28 mouse cellular contexts compared by ENCODE assay signal in genomic region chr3:79293023-79293422, GRCm38 (mm10). TPM values are rescaled to one million over a fixed set of nuclear protein-coding genes. Genes with fewer than 3 reads are reported as not detected.
DNase-seq lines count a peak whose midpoint lies in the region; ATAC-seq and TF ChIP-seq lines count a peak whose summit lies in the region.
"Had no signal": no experiment of that assay in that cellular context is flagged by ENCODE, and none has a peak within 500 bp of the region (broad histone marks: within the 10 kb centered on the region; RNA-seq: fewer than 3 reads in every experiment).

No protein-coding gene starts in this region.

- WGBS in lung, embryonic 15.5 days = 31% methylated on average over 4 of the region's 4 CpGs
- 24% methylated on average over 4 of the region's 4 CpGs for WGBS in lung, postnatal 0 days

- no peak for TF ChIP-seq CTCF in lung, postnatal 0 days (IDR thresholded peaks at IDR 0.05)

- H3K4me3 ChIP-seq in lung, embryonic 15.5 days = no peak overlapping the region
- H3K4me3 ChIP-seq in lung, postnatal 0 days (ENCODE audit: low read depth, low read length) = no peak overlapping the region
- H3K4me3 ChIP-seq: embryonic facial prominence, embryonic 10.5 days; embryonic facial prominence, embryonic 12.5 days; forebrain, embryonic 13.5 days; forebrain, embryonic 15.5 days had no signal

- ATAC-seq in lung, embryonic 15.5 days (ENCODE audit: borderline replicate concordance, extremely low read depth, low FRiP score, low TSS enrichment) = peak; percentile 53; the same call in 1 of the 2 replicates
- ATAC-seq in lung, postnatal 0 days = 0 out of 2 replicates have a peak, but pooled peaks have one; percentile 13
- ATAC-seq: activated CD4-positive, CD25-positive, alpha-beta regulatory T cell, adult 4 months; CD4-positive, CD25-positive, alpha-beta regulatory T cell, adult 4 months; forebrain, embryonic 13.5 days; forebrain, embryonic 15.5 days; Patski had no signal

- peaks cover 36% of the 10 kb centered on the region for H3K4me1 ChIP-seq in lung, embryonic 15.5 days
- no peaks in the 10 kb centered on the region for H3K4me1 ChIP-seq in lung, postnatal 0 days (ENCODE audit: insufficient read depth, low read depth, low read length)
- H3K4me1 ChIP-seq: embryonic facial prominence, embryonic 12.5 days; forebrain, embryonic 13.5 days had no signal

- no peak overlapping the region for H3K4me2 ChIP-seq in lung, embryonic 15.5 days
- no peak overlapping the region for H3K4me2 ChIP-seq in lung, postnatal 0 days (replicated peaks; ENCODE audit: low read depth, low read length)
- H3K4me2 ChIP-seq: embryonic facial prominence, embryonic 12.5 days; forebrain, embryonic 13.5 days; forebrain, embryonic 15.5 days had no signal

- H3K36me3 ChIP-seq in lung, embryonic 15.5 days = no peaks in the 10 kb centered on the region
- no peaks in the 10 kb centered on the region for H3K36me3 ChIP-seq in lung, postnatal 0 days (ENCODE audit: insufficient read depth, low read length)
- H3K36me3 ChIP-seq: embryonic facial prominence, embryonic 10.5 days; embryonic facial prominence, embryonic 12.5 days; forebrain, embryonic 15.5 days; G1E had no signal

- H3K9me3 ChIP-seq in lung, embryonic 15.5 days = no peaks in the 10 kb centered on the region
- H3K9me3 ChIP-seq in lung, postnatal 0 days (ENCODE audit: low read length) = no peaks in the 10 kb centered on the region
- H3K9me3 ChIP-seq: embryonic facial prominence, embryonic 10.5 days; embryonic facial prominence, embryonic 12.5 days; forebrain, embryonic 13.5 days; forebrain, embryonic 15.5 days; G1E had no signal

- peak; percentile 58 for TF ChIP-seq EP300 in lung, postnatal 0 days (IDR thresholded peaks at IDR 0.05)

- no peak overlapping the region for H3K9ac ChIP-seq in lung, embryonic 15.5 days
- H3K9ac ChIP-seq in lung, postnatal 0 days (replicated peaks; ENCODE audit: low read depth) = no peak overlapping the region
- H3K9ac ChIP-seq: embryonic facial prominence, embryonic 12.5 days; forebrain, embryonic 13.5 days; forebrain, embryonic 15.5 days had no signal

- no peaks in the 10 kb centered on the region for H3K27me3 ChIP-seq in lung, embryonic 15.5 days
- H3K27me3 ChIP-seq in lung, postnatal 0 days (replicated peaks; ENCODE audit: insufficient read depth, low read length) = no peaks in the 10 kb centered on the region
- H3K27me3 ChIP-seq: embryonic facial prominence, embryonic 12.5 days; forebrain, embryonic 15.5 days had no signal

- peak overlapping the region; percentile 63; the same call in 1 of the 2 replicates for H3K27ac ChIP-seq in lung, embryonic 15.5 days
- H3K27ac ChIP-seq in lung, postnatal 0 days (ENCODE audit: low read length) = peak overlapping the region; percentile 69
- H3K27ac ChIP-seq: embryonic facial prominence, embryonic 10.5 days; embryonic facial prominence, embryonic 12.5 days; forebrain, embryonic 13.5 days; forebrain, embryonic 15.5 days had no signal

- DNase-seq in heart, adult 11 months = peak; percentile 13
- no peak for DNase-seq in heart, adult 8-10 months (ENCODE audit: low spot score)
- DNase-seq in lung, postnatal 10 days = no peak
- DNase-seq in lung, postnatal 0 days (ENCODE audit: low spot score) = peak; percentile 55
- DNase-seq in lung, adult 18-20 months = no peak
- DNase-seq: adrenal gland, adult 8-10 months; adrenal gland, postnatal 14 days; adrenal gland, postnatal 36 days; B cell, adult 2 months; cerebellum, adult 11-12 months; cerebellum, adult 2 months; cerebellum, adult 9-10 months; cerebellum, postnatal 10 days; cerebellum, postnatal 25 days had no signal

RNA-seq across cellular contexts. Expression of gene Rapgef2, which starts 6.7 kb away (rescaled TPM):
- 10 to 100 TPM; 28.3 to 34.8 (median 32.0) TPM for total RNA-seq in heart, adult 8-10 months (2022)
- polyA plus RNA-seq in lung, embryonic 15.5 days (2015; fragmentation: Nextera tagmentation; extraction: Ambion mirVana) = 5.9 and 6.2 TPM in 2 replicates
- 5.8 and 6.5 TPM in 2 replicates for polyA plus RNA-seq in lung, postnatal 0 days (2015; fragmentation: Nextera tagmentation; extraction: Ambion mirVana)

RNA-seq across cellular contexts. Expression of gene Gm17359, which starts 43.4 kb away (rescaled TPM):
- total RNA-seq in heart, adult 8-10 months (2022) = not detected
- not detected in 2 replicates for polyA plus RNA-seq in lung, embryonic 15.5 days (2015; fragmentation: Nextera tagmentation; extraction: Ambion mirVana)
- not detected in 2 replicates for polyA plus RNA-seq in lung, postnatal 0 days (2015; fragmentation: Nextera tagmentation; extraction: Ambion mirVana)
- total RNA-seq: adrenal gland, adult 18-20 months; adrenal gland, adult 8-10 months; adrenal gland, postnatal 14 days; adrenal gland, postnatal 36 days; CH12.LX; G1E had no signal
- polyA plus RNA-seq: activated CD4-positive, CD25-positive, alpha-beta regulatory T cell, adult 4 months; CD4-positive, CD25-positive, alpha-beta regulatory T cell, adult 4 months; cerebellum, adult 2 months; cortical plate, adult 2 months; embryonic facial prominence, embryonic 12.5 days; embryonic facial prominence, embryonic 14.5 days; forebrain, embryonic 11.5 days; forebrain, embryonic 13.5 days; forebrain, embryonic 15.5 days; G1E; Patski had no signal

Comparison
In these comparisons a context has a peak if more than half of its experiments do, and no peak if none do; other contexts are left out.
1. DNase-seq: peak in heart, adult 11 months (single experiment) and lung, postnatal 0 days (single experiment); none in heart, adult 8-10 months (single experiment), lung, postnatal 10 days (single experiment) and lung, adult 18-20 months (0 of 2).